Mouse (Mus musculus) activated CD4-positive, CD25-positive, alpha-beta regulatory T cell, adult 4 months (primary cell): ENCODE results near the gene Gclc. TPM values are rescaled to one million over a fixed set of nuclear protein-coding genes. Genes with fewer than 3 reads are reported as not detected.
A peak's percentile ranks its signal among the peaks of the same experiment; 100 is the strongest.
"Not testable (repeated sequence)": the region's sequence is repeated elsewhere in the genome, so short reads cannot be mapped to it uniquely, and the experiment has no call there.

Experiments used
- ATAC-seq: one replicate; pipeline ENCODE4 v1.8.0; 2017
- polyA plus RNA-seq, 2 experiments: library from polyadenylated mRNA; unstranded; fragments of 100-300 nt; shearing (Covaris generic); gene quantifications; one replicate each; pipeline ENCODE4 v1.2.1; 2017

Gene Gclc
- polyA plus RNA-seq, 2 experiments from 2014 or later, result 8.5 to 9.1 TPM

DNA sequence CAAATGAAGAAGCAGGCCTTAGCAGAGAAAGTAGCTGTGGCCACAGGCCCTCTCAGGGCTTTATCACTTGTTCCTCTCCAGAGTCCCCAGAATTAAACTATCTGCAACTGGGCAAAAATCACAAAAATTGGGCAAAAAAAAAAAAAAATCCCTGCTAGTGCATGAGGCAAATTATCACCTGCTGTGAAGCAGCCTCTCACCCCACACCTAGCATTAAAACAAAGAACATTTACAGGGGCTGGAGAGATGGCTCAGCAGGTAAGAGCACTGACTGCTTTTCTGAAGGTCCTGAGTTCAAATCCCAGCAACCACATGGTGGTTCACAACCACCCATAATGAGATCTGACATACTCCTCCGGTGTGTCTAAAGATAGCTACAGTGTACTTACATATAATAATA lies 6.0 kb upstream of the Gclc start:
- not testable (repeated sequence) for ATAC-seq

GRCm38 (mm10) chr9:77750133-77751060 lies 3.9 kb upstream of the Gclc start:
- peak; percentile 85 for ATAC-seq

GRCm38 (mm10) chr9:77751091-77751521 lies 3.2 kb upstream of the Gclc start:
- peak; percentile 4 for ATAC-seq

DNA sequence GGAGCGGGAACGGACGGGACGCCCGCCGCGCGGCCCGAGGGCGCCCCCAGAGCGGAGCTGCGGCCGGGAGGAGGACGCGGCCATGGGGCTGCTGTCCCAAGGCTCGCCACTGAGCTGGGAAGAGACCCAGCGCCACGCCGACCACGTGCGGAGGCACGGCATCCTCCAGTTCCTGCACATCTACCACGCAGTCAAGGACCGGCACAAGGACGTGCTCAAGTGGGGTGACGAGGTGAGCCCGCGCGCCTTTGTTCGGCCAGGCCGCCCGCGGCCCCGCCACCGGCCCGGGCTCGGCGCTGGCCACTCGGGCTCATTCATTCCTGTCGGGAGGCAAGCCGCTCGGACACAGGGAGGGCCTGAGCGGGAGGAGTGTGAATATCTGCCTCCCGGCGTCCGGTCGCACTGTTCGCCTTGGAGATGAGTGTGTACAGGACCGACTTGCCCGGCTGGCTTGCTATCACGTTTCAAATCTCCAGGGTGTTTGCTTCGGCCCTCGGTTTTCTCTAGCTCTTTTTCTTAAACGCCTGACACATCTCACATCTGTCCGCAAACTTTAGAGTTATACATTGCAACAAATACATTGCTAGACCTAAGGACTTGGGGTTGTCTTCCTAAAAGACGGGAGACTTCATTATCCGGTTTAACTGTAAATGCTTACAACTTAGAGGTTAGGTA lies 530 bp downstream of the Gclc start:
- ATAC-seq, result peak; percentile 35

- no peak for ATAC-seq
Observed at GRCm38 (mm10) chr9:77755403-77755784, 1.1 kb downstream of the Gclc start.

DNA sequence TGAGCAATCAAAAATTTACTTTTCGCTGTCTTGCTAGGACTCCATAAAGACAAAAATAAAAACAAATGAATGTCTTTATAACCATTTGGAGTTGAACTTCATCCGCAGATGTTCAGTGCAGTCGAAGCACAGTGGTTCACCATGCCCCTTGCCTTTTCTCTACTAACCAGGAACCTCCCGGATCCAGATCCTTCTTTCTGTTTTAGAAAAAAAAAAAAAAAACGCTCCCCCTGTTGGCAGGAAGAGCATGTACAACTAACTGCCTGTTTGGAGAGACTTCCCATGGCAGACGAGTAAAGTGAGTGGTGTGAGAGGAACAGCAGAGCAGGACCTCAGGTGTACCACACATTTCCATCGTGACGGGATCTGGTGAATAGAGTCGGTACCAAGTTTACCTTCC lies 1.7 kb downstream of the Gclc start:
- peak; percentile 34 for ATAC-seq

- ATAC-seq, result no peak
Observed at GRCm38 (mm10) chr9:77757331-77757730, 3.0 kb downstream of the Gclc start.

DNA sequence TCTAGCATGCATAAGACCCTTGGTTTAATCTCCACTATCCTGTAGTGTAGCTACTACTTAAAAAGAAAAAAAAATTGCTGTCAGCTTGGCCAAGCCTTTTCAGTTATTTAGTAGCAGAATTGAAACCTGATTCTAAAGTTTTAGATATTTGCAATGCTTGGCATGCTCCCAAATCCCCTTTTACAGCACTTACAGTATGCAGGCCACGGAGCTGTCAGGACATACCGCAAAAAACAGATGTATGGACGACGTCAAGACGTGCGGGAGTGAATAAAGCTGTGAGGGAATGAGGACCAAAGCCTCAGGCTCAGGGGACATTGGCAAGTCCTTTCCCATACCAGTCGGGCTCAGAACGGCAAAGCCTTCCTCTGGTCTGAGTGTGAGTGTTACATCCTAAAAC lies 4.1 kb downstream of the Gclc start:
- no peak for ATAC-seq

GRCm38 (mm10) chr9:77759111-77759510 lies 4.8 kb downstream of the Gclc start:
- ATAC-seq, result no peak

DNA sequence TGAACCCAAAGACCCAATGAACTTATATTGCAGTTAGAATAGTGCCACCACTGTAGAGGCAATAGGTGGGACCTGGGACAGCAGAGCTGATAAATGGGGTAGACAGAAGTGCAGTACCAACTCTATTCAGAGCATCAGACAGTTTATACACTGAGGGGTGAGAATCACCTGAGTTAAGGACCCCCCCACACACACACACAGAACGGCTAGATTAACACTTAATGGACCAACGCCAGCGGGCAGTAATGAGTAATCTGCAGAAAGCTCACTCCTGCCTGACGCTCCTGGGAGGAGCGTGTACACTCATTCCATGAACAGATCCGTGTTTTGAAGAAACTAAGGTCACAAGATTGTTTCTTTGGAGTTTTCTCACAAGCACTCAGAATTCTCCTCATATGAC lies 5.4 kb downstream of the Gclc start:
- no peak for ATAC-seq

- no peak for ATAC-seq
Observed at GRCm38 (mm10) chr9:77766218-77766617, 11.9 kb downstream of the Gclc start.

DNA sequence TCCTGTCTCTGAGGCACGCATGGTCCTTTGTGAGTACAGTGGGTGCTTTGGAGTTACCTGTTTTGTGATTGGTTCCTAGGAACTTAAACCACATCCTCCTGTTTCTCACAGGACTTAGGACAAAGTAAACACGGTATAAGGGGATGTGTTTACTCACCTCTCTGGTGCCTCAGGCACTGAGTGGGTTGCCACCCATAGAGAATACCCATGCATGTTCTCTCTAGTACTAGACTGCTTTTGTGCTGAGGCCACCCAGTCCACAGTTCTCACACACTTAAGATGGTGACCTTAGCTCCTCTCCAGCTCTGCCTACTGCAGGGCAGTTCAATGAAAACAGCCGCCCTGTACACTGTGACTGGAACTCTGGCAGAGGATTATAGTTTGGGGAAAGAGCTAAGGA lies 12.4 kb downstream of the Gclc start:
- no peak for ATAC-seq

- ATAC-seq, result no peak
Observed at GRCm38 (mm10) chr9:77770909-77771308, 16.6 kb downstream of the Gclc start.

GRCm38 (mm10) chr9:77771330-77771729 lies 17.0 kb downstream of the Gclc start:
- no peak for ATAC-seq

DNA sequence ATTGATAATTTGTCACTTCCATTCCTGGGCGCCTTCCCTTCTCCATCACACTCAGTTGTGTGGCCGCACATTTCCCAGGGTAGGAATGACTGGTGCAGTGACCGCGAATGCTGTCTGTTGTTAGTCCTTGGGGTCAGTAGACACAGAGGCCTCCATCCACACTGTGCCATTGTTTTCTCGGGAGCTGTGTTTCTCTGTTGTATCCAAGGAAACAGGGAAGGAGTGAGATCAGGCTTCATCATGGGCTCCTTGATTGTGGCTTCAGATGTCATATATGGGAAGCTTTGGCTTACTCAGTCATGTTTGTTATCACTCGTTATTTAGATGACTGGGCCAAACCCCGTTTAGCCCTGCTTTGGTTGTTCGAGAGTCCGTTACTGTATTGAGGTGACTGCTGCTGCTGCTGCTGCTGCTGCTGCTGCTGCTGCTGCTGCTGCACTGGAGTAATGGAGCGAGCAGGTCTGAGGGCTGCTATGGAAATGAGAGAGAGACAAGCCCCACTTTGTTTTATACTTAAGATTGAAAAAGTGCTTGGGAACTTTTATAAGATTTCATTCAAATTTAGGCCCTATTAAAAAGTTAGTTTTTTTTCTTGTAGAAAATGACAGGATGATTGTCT lies 17.5 kb downstream of the Gclc start:
- ATAC-seq, result no peak

- ATAC-seq, result no peak
Observed at GRCm38 (mm10) chr9:77776720-77777515, 22.6 kb downstream of the Gclc start.

- no peak for ATAC-seq
Observed at GRCm38 (mm10) chr9:77777622-77778021, 23.3 kb downstream of the Gclc start.

GRCm38 (mm10) chr9:77779711-77780110 lies 25.4 kb downstream of the Gclc start:
- ATAC-seq, result no peak

GRCm38 (mm10) chr9:77781453-77782163 lies 27.3 kb downstream of the Gclc start:
- no peak for ATAC-seq

- ATAC-seq, result no peak
Observed at GRCm38 (mm10) chr9:77782201-77782600, 27.9 kb downstream of the Gclc start.

DNA sequence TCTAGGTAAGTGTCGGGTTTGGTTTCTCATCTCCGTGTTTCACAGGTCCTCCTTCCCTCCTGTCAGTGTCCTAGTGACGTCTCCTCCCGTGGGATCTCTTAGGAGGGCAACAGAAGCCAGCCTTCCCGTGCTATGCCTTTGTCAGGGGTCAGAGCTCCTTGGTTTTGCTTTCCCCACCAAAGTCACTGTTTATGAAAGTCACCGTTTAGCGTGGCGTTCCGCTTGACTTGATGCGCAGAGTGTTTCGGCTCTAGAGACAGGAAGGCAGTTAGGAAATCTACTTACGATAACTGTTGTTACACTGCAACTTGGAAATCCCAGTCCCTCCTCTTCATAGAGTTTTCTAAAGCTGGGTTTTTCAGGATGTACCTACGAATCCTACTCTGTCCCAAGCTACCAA lies 28.7 kb downstream of the Gclc start:
- no peak for ATAC-seq

DNA sequence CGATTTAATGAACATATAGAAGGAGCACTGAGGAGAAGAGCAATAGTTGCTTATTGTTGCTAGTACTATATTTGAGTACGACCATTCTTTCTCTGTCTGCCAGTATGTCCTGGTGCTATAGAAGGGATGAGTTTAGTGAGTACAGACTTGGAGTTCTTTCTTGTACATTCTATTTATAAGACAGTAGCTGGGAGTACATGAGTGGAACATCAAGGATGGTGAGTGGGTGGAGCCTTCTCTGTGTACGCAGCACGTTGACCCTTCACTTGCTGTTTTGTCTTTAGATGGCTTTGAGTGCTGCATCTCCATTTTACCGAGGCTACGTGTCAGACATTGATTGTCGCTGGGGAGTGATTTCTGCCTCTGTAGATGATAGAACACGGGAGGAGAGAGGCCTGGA lies 31.1 kb downstream of the Gclc start:
- ATAC-seq, result no peak
